Mouse (Mus musculus): ENCODE measurements around the gene Pde4d.

Gene Pde4d

DNA sequence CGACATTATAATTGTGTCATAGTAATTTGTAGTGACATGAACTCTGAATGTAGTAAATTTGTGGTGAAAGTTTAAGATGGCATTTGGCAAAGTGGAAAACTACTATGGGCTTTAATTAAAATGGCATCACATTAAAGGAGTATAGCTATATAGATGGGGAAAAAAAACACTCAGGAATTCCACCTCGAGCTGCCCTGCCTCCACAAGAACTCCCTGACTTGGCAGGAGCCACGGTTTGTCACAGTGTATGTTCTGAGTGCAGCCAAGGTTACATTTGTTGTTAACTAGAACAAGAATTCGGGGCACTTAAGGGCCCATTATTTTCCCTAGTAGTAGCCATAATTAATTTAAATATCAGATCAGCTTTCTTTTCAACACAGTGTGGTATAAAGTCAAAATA is 805.9 kb downstream of the Pde4d start:
- DNase-seq, result peak; percentile 47 to 74

DNA sequence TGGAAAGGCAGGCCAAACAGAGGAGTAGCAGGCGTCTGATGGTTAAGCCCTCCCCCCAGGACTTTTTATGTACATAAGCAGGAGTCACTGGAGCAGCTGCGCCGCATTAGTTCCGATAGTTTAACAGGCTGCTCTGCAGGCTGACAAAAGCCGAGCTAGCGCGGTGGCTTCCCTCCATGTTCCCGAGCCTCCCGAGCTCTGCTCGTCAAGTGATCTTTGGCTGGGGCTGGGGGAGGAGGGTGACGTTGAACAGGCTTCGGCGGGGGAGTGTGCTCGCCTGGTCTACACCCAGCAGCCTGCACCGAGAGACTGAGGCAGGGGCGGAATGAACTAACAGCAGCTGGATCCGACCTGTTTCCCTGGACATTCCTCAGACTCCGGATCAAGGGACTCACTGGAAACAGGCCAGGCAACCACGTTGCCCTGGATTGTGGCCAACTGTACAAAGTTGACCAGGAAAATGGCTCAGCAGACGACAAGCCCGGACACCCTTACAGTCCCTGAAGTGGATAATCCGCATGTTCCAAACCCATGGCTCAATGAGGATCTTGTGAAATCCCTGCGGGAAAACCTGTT is 810.6 kb downstream of the Pde4d start:
- peak; percentile 93 to 94 for DNase-seq

DNA sequence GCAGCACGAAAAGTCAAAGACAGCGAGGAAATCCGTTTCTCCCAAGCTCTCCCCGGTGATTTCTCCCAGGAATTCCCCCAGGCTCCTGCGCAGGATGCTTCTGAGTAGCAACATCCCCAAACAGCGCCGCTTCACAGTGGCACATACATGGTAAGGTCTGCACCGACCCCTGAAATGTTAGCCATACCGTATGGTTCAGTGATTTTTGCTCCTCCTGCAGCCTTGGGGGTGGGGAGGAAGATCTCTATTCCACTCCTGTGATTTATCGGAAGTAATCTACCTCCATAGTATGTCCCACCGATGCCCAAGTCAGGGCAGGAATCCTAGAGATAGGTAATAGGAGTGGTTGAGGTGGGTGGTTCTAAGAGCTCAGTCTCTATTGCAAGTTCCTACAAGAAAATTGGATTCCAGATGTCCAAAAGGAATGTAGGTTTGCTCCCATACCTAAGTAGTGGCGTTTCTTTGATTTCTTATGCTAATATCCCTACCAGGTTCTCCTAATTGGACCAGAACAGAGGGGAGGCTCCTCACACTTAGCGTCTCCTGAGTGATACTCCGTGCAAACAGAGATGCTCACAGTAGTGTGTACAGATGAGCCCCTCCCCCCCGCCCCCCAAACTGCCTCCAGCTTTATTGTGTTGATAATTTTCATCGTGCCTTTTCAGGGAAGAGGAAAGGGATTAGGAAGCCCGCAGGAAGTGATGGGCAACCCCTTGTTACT is 811.2 kb downstream of the Pde4d start:
- no peak for DNase-seq

DNA sequence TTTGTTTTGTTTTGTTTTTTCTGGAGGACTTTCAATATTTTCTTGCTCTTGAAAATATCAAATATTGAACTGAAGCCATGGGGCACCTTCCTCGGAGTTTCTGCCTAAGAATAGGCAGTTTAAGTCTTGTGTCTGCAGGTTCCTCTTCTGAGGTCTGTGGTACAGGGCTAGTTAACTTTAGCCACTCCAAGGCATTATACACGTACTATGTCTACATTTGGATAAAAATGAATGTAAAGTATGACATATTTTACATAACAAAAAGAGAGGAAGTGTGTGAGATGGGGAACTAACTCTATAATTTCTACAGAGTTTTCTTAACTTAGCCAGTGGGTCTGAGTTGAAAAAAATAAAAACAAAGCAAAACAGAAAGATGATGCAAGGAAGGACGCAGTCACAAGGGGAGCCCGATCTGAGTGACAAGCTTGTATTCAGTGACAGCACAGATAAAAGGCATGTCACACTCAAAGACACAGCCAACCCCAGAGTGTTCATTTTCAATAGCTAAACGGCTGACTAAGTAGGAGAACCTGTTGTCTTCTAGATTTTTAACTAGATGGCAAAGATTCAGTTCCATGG is 812.0 kb downstream of the Pde4d start:
- no peak for DNase-seq

DNA sequence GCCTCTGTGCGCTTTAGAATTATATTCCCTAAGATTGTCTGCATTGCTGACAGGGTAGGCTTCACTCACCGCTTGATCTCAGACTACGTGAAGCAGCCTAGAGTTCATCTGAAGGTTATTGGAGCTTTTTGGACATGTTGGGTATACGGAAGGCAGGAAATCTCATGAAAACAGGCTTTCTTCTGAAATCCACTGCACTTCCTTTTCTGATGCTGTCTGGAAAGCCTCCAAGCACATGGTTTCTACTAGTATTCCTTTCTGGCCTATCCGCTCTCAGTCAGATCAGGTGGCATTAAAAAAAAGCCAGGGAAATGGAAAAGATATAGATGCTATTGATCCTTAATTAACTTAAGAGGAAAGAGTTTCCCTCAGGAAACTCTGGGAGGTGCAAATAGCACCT is 812.8 kb downstream of the Pde4d start:
- peak in 1 of 2 experiments; percentile 39 for DNase-seq

DNA sequence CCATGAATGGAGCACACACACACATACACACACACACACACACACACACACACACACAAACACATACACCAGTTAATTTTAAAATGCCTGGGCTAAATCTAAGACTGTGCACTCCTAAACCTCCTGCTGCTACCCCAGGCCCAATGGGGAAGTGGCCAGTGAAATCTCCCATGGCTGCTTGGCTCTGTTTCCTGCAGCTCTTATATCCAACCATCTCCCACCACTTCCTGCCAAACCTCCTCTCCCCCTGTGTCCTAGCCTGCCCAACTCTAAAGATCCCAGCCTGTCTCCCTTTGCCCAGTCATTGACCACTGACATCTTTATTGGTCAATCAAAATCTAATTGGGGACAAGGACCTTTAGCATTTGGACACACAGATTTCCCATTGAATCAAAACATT is 814.1 kb downstream of the Pde4d start:
- DNase-seq, result no peak

DNA sequence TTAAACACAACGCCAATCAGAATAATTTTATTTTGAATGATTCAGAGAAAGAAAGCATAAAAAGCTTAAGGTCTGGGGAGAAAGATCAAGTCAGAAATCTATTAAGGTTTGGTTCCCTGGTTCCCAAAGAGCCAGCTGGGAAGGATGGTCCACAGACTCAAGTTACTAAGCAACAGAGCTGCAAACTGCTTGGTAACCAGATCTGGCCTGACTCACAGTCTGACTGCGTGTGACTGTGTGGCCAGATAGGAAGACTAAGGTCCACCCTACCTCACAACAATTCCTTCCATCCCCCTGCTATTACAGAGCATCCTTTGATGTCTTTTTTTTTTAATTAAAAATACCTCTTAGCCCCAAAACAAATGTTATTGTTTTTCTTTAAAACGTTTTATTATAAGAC is 818.5 kb downstream of the Pde4d start:
- no peak for DNase-seq

DNA sequence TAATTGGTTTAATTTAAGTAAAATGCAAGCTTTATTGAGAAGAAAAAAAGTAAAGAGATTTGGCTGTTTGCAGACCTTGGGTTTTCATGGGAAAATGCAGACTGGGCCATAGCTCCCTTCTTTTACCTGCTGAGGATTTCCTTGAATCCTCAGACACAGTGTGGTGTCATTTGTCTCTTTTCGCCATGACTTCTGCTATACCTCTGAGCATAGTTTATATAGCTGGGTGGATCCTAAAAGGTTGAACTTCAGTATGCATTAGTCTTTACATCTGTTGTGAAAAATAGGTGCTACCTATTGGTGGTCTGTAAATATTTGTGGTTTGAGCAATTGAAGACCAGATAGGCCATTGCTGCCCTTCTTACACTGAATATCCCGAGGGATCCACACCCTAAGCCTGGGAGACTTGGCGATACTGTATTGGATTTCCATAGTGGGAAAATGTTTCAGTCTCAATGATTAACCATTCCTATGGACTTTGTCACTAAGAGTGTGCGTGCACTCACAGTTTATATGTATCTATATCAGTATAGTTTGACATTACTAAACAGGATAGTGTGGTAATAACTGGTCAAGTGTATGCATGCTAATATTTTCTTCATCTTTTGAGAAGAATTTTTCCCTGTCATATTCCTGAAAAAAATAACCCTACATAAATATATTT is 819.0 kb downstream of the Pde4d start:
- no peak for DNase-seq

DNA sequence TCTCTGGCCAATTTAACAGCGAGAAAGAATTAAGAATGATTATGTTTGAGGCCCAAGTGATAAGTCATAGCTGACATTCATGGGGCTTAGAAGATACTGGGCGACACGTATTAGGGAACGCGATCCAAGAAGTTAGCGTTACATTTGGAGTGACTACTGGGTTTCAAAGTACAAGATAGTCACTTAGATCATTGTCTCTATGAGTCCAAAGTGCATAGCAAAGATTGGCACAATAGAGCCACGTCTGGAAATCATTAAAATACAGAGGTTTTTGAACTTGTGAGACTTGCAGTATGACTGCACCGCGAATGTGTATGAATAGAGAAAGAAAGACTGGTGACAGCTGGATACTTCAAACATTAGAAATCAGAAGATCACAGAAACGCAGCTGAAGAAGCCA is 825.1 kb downstream of the Pde4d start:
- no peak for DNase-seq

DNA sequence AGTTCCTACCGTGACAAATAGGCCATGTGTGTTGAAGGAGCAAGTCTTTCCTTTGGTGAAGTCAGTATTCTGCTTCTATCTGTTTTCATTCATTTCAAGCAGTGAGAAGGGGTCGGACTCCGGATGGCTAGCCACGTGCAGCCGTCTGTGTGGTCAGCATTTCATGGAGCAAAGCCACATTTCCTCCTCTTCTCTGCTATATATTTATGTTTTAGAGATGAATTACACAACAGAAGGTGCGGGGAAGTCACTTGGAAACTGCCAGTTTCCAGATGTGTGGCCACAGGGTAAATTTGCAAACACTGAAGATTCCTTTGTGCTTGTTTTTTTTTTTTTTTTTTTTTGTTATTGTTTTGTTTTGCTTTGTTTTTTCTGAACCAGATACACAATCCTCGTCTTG is 828.0 kb downstream of the Pde4d start:
- DNase-seq, result peak in 1 of 2 experiments; percentile 6

DNA sequence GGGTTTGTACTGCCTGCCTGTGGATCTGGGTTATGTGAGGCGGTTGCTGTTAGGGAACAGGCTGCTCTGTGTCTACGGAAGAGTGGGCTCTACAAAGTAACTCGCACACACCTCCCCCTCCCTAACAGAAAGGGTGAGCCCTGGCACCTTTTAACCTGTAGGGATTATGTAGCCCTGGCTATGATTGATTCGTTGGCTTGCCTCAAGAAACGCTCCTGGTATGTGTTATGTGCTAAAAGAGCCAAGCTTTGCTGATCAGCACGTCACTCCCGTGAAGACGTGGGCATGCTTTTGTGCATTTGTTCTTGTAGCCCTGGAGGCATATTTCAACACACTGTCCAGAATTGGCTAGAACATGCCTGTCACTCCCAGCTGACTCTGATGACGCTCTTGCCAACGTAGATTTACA is 828.8 kb downstream of the Pde4d start:
- no peak for DNase-seq

DNA sequence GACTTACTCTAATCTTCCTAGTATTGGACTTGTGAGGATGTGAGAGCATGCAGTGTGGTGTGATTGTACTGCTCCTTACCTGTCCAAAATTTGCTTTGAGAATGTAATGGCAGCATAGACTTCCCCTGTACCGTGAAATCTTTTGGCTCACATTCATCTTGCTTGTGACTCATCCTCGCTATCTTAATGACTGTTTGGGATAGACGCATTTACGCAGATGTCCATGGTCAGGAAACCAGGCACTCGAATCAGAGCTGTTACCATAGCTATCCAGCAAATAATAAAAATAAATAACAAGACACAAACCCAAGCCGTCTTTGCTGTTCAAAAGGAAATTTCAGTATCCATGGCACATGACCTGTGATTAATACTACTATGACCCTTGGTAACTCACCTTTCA is 829.5 kb downstream of the Pde4d start:
- DNase-seq, result no peak

DNA sequence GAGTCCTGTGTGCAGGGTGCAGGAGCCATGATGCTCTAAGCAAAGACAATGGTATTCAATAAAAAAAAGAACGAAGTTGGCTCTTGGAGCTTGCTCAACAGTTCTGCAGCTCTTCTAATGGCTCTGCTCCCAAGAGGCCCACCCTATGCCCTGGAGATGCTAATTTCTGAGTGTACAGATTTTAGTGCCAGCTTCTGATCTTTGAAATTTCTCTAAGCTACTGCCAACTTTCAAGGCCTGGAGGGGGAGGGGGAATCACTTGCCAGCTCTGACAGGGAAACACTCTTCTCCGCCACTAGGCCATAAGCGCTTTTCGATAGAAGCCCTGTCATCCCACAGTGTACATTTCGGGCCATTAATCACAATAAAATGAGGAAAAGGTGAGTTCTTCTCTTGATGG is 830.7 kb downstream of the Pde4d start:
- no peak for DNase-seq

DNA sequence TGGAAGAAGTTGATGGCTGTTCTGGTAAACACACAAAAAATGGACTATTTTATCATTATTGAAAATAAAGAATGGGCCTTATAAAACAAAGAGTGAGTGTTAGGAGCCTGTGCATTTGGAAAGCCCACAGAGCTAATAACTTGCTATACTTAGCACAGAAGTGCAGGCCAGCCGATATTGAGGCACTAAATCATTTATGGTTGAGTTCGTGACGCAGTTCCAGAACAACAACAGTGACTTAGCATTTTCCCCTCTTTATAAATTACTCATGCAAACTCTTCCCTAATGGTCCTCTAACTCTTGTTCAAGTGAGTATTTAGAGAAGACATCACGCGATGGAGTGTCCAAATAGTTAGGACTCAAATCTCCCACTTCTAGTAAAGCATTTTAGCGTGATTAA is 837.7 kb downstream of the Pde4d start:
- no peak for DNase-seq

DNA sequence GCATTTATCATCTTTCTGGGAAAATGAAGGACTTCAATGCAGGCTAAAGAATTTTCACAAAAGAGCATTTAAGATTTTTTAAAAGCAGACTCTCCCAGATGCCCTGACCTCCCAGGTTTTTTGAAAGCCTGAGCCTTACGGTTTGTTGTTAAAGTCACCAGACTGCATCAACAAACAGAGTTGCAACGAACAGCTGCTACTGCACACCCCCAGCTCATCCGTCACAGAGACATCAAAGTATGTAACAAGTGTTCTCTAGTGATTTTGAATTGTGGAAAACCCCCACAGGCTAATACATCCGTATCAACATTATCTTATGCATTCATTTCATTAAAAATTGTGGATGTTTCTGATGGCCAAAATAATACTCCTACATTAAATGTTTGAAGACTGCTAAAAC is 841.2 kb downstream of the Pde4d start:
- no peak for DNase-seq

DNA sequence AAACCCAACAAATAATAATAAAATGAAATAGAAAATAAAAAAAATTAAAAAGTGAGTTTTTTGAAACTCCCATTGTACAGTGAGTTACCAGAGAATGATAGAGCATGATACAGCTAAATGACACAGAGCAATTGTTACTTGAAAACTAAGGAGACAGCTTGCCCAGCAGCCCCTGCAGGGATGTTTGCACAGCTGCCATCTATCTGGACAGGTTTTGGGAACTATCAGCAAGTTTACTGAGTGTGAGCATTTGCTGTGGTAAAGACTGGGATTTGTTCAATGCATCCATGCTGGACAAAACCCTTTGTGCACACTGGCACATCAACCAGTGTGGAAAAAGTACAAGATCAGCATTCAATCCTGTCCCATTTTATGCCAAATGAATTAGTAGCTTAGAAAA is 843.3 kb downstream of the Pde4d start:
- DNase-seq, result no peak

DNA sequence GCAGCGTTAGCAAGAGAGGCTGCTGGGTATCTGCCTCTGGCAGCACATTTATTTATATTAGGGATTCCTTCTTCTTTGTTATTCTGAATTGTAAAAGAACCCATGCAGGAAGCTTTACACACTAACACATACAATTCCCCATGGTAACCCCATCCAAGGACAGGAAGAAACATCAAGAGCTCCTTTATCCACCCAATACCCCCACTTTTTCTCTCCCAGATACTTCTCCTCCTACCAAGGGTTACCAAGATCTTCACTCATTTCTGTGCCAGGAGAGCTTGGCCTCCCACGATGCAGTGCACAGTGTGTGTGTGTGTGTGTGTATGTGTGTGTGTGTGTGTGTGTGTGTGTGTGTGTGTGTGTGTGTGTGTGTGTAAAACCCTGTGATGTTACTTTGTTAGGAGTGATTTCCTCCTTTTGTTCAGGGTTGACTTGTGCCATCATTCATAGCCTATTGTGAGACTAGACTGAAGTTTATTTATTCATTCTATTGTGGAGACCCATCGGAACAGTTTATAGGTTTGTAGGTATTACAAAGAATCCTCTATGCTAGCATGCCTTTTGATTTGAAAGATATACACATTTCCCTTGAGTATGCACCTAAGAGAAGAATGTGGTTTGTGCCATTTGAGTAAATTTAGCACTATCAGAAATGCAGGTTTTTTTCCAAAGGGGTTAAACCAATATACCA is 846.7 kb downstream of the Pde4d start:
- DNase-seq, result no peak

DNA sequence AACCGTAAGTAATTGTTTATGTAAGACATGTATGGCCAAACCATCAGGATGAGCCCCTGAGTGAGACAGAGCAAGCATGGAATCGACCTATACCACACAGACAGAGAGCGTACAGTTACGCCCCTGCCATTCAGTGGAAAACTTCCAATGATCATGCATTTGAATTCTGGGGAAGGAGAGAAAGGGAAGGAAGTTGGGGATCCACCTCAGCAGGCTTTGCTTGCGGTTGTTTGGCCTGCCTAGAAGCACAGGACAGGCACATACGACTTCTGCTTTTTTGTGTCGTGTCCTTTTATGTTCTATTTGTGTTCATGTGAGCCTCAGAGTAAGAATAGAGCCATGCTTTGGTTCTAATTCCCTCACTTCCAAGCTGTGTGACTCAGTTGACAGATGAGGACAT is 849.1 kb downstream of the Pde4d start:
- no peak for DNase-seq

DNA sequence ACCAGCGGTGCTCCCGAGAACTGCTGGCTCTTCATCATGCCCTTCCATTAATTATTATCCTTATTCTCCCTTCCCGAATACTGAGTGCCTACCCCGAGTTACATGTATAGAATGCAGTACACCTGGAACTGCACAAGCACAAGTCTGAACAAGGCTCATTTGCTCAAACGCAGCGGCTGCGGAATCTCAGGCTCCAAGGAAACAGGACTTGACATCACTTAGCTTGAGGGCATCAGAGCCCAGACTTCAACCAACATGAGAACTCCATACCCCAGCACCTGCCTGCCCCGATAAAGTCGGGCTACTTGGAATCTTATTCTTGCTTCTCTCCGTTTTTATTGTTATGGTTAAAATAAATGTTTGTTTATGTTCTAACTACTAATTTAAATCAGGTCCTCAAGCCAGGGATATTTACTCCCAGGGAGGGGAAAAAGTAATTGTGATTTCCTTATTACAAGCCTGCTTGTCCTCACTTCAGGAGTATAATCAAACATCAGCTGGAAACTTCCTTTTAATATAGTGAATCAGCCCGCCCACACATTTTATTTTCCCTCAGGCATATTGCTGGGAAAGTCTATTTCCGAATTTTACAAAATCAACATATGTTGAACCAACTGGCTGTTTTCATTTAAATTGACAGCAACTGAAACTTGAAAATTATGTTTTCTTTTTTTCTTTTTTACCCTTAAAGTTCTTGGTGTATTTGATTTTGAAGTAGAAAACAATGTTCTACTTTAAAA is 849.9 kb downstream of the Pde4d start:
- no peak for DNase-seq

DNA sequence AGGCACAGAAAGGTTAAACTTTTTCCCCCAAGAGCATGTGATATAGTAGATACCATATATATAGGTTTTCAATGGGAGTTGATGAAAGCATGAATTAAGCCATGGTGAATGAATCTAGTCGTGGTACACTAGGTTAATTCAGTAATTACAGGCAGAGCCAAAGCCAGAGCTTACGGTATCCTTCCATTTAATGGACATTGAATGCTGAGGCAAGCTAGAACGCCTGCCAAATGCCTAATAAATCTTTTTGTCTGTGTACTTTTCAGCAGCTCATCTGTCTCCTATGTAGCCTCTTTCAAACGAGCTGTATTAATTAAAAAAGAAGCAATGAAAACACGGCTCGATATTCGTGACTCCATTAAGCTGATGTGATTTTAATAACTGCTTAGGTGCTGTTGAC is 862.8 kb downstream of the Pde4d start:
- no peak for DNase-seq

DNA sequence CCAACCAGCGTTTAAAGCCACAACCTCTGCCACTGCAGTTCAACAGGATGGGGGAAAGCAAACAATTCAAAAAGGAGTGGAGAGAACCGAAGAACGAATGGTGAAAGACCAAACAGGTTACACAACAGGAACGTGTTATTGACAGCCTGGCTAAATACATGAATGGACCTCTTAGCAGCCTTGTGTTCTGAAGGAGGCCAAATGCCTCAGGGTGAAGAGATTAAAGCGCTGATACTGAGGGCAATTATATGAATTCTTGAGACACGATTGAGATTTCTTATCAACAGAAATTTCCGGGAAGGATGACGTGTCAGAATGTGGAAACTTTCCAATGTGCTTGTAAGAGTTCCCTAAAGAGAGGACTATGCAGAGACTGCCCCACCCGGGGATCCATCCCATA is 865.9 kb downstream of the Pde4d start:
- DNase-seq, result peak in 1 of 2 experiments; percentile 6

DNA sequence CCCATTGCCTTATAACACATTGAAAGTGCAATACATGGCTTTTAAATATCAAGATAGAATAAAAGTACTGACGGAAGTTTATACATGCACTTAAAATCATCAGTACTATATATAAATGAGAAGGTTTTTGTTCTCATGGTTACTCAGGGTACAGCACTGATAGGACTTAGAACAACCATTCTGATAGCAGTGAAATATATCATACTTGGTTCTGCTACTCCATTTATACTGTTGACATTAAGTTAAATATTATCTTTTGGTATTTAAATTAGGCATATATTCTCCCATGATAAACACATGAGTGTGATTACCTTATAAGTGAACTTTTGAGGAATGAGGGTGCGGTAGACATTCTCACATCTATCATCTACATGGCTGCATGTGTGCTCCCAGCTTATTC is 867.9 kb downstream of the Pde4d start:
- DNase-seq, result no peak
